Mouse (Mus musculus) Patski (cell line): ENCODE measurements around the gene Ccdc146. TPM values are rescaled to one million over a fixed set of nuclear protein-coding genes. Genes with fewer than 3 reads are reported as not detected.

Experiments used
- ATAC-seq: fragments of 100-300 bp; one replicate; pipeline ENCODE4 v1.8.0; 2021
- CTCF ChIA-PET: fragments of 350-600 bp; sonication (Branson Sonifier 250); formaldehyde crosslinking; loops from one replicate; lab custom pipeline; 2022; ENCODE audit warnings: inconsistent platforms; lab: Charles Lee
- POLR2A ChIA-PET: fragments of 350-600 bp; sonication (Branson Sonifier 250); formaldehyde crosslinking; loops from one replicate; lab custom pipeline; 2022; ENCODE audit warnings: antibody characterized with exemption, inconsistent platforms; lab: Charles Lee
- DNase-seq: peaks from one replicate; pipeline ENCODE4 v3.0.0-alpha.2; 2011; ENCODE audit warnings: low read depth, low spot score
- H3K27me3 ChIP-seq: fragments of 371-371 bp; one replicate; pipeline ENCODE4 v1.5.1; 2021
- CTCF ChIP-seq: fragments of 100-300 bp; IDR thresholded peaks from one replicate; pipeline ENCODE4 v1.5.1; 2021
- in situ Hi-C: fragments of 300-500 bp; cut with MboI; formaldehyde crosslinking; loops from 3 replicates; pipeline ENCODE4 v1.11.1; 2018; ENCODE audit warnings: low pct_unique_long_range_greater_than_20kb, mixed read lengths
- polyA plus RNA-seq: library from polyadenylated mRNA; unstranded; gene quantifications from one replicate; pipeline ENCODE4 v1.2.3, GENCODE M21; 2021

Gene Ccdc146
- polyA plus RNA-seq, 1 experiment from 2014 or later: 0.37 TPM

DNA sequence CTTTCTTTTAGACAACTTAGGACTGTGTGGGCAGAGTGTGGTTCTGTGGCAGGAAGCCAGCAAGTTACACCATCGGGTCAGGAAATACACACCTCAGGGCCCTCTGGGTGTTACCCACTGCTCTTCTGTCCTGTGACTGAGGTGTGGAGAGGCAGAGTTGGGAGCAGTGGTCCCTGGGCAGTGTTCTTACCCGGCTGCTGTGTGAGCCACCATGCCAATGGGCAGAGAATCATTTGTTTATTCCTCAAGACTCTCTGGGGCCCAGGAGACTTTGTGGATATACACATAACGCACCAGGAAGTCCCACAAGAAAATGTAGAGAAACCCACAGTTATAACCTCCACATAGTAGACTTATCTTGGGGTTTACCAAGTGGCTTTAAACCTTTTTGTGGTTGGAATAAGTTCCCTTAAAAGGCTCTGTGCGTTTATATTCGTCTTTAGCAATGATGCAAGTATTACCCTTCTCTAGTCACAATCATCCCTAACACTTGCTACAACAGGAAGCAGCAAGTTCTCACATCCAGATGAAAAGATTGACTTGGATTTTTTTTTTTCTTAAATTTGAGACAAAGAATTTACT lies 168.8 kb downstream of the Ccdc146 start:
- POLR2A ChIA-PET: no interaction called here
- ATAC-seq: no peak
- no peak for TF ChIP-seq CTCF
- in situ Hi-C loops: no loop called here
- H3K27me3 ChIP-seq: no peaks in the 10 kb centered on the region
- CTCF ChIA-PET: no interaction called here
- DNase-seq: no peak

- ATAC-seq (no peak), DNase-seq (no peak)
- no peak for TF ChIP-seq CTCF
- no peaks in the 10 kb centered on the region for H3K27me3 ChIP-seq
- CTCF ChIA-PET: no interaction called here
- POLR2A ChIA-PET: no interaction called here
- in situ Hi-C loops: loop anchor here (5.0 kb wide), 2 partner anchors 108 to 343 kb away; no protein-coding TSS in a partner anchor
Observed at GRCm38 (mm10) chr5:21254731-21255525, 169.5 kb downstream of the Ccdc146 start.

DNA sequence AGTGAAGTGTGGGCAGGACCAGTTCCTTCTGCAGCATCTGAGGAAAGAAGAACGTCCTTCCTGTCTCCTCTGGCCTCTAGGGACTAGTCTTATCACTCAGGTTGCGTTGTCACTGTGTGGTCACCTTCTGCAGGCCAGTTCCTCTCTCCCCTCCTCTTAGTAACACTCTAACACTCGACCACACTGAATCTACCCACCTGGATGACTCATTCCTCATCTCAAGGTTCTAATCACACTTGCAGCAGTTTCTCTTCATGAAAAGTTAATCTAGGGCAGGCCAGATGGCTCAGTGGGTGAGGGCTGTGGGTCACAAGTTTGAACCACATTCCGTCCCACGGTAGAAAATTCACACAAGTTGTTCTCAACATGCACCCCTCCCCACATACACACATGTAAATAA lies 175.6 kb downstream of the Ccdc146 start:
- POLR2A ChIA-PET: no interaction called here

GRCm38 (mm10) chr5:21247916-21248315 lies 176.6 kb downstream of the Ccdc146 start:
- H3K27me3 ChIP-seq: no peaks in the 10 kb centered on the region
- ChIA-PET POLR2A (no interaction called here), CTCF (no interaction called here)
- DNase-seq: no peak
- no peak for ATAC-seq
- no peak for TF ChIP-seq CTCF
- in situ Hi-C loops: no loop called here

More for the DNA sequence above, 175.6 kb downstream of the Ccdc146 start:
- in situ Hi-C loops: no loop called here
- ATAC-seq: no peak
- DNase-seq: no peak
- TF ChIP-seq CTCF: no peak
- CTCF ChIA-PET: no interaction called here
- no peaks in the 10 kb centered on the region for H3K27me3 ChIP-seq

DNA sequence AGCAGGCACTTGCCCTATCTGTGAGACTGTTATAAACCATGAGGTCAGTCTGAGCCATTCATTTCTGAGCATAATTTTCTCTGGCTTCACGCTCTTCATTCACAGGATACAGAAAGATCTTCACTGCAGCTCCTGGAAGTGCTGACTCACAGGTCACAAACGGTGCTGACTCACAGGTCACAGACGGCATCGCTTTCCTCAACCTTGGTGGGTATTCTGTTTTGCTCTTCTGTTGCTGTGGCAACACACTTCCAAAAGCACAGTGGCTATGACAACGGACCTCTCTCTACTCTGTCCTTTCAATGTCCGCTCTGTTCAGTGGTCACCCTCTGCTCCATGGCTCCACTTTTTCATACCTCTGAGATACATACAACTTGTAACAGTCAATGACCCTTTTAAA lies 177.7 kb downstream of the Ccdc146 start:
- POLR2A ChIA-PET: no interaction called here
- H3K27me3 ChIP-seq: no peaks in the 10 kb centered on the region
- DNase-seq: no peak
- in situ Hi-C loops: no loop called here
- no peak for TF ChIP-seq CTCF
- ATAC-seq: no peak
- CTCF ChIA-PET: interaction anchor here (0.6 to 2.5 kb wide), 2 partner anchors 12 to 22 kb away, joined by 3 to 10 read pairs; no protein-coding TSS in a partner anchor

DNA sequence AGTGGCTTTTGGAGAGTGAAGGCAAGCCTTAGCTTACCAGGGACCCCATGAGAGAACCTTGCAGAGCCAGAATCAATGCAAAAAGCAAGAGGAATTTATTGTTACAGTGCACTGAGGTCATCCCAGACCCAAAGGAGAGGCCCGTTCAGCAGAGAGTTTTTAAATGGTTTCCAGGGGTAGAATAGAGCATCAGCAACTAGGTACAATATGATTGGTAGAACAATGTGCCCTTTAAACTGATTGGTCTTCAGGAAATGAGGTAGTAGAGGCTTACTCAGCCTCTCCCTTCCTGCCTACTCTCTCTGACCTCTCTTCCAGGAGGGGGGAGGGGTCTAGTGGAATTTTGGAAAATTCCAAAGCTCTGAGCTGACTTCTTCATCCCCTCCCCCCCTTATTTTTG lies 179.2 kb downstream of the Ccdc146 start:
- ChIA-PET CTCF (interaction anchor here (1.0 to 2.5 kb wide), 4 partner anchors 11 to 55 kb away, joined by 3 to 10 read pairs (median 4); no protein-coding TSS in a partner anchor), POLR2A (no interaction called here)
- ATAC-seq (no peak), DNase-seq (no peak)
- H3K27me3 ChIP-seq: no peaks in the 10 kb centered on the region
- no peak for TF ChIP-seq CTCF
- in situ Hi-C loops: no loop called here

GRCm38 (mm10) chr5:21244575-21244974 lies 179.9 kb downstream of the Ccdc146 start:
- POLR2A ChIA-PET: interaction anchor here (0.7 kb wide), 1 partner anchor 192 kb away, joined by 6 read pairs; no protein-coding TSS in a partner anchor
- TF ChIP-seq CTCF: no peak
- in situ Hi-C loops: no loop called here
- ATAC-seq: no peak
- CTCF ChIA-PET: interaction anchor here (1.0 to 2.5 kb wide), 5 partner anchors 10 to 54 kb away, joined by 3 to 10 read pairs (median 3); no protein-coding TSS in a partner anchor
- no peak for DNase-seq
- no peaks in the 10 kb centered on the region for H3K27me3 ChIP-seq

Other genes with a start within 250 kb of the Ccdc146 start
- gene Gsap, start 238.4 kb downstream of the Ccdc146 start, polyA plus RNA-seq: 5.7 TPM
- gene Fgl2, start 52.0 kb downstream of the Ccdc146 start, polyA plus RNA-seq: not detected
- gene Fam185a, start 281 bp upstream of the Ccdc146 start, polyA plus RNA-seq: 10.2 TPM
- gene Lrrc17, start 118.9 kb upstream of the Ccdc146 start, polyA plus RNA-seq: not detected
- 0.15 TPM for gene Fbxl13, start 221.0 kb upstream of the Ccdc146 start, polyA plus RNA-seq
- gene Armc10, start 221.1 kb upstream of the Ccdc146 start, polyA plus RNA-seq: 42.2 TPM